Mouse (Mus musculus): ENCODE results near the gene Hrg. TPM values are rescaled to one million over a fixed set of nuclear protein-coding genes. Genes with fewer than 3 reads are reported as not detected.
A peak's percentile ranks its signal among the peaks of the same experiment; 100 is the strongest.

Hrg gene
- polyA plus RNA-seq (2014; fragmentation: Nextera tagmentation; extraction: Ambion mirVana) = 0.32 TPM in 1 of 2 replicates, not detected in the other

DNA sequence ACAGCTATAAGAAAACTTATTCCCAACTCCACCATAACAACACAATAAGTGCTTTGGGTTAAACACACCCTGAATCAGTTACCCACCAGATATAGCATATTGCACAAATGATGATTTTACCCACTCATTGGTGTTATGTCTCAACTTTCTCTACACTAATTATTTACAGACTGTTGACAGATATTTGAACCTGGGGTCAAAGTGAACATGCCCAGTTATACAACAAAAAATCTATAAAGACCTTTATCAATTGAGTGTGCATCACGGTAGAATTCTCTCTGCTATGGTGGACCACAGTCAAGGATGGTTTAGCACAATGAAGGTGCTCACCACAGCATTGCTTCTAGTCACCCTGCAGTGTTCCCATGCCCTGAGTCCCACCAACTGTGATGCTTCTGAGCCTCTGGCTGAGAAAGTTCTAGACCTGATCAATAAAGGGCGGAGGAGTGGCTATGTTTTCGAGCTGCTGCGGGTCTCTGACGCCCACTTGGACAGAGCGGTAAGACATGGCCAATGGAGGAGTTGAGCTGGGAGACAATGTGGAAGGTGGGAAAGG, at the start of gene Hrg:
TSS of gene Hrg (plus strand) at position 233 of the 556 bp plus-strand sequence.
- ATAC-seq (replicated peaks; ENCODE audit: low FRiP score) (no peak), DNase-seq (ENCODE audit: low spot score) (no peak)
- no peaks in the 10 kb centered on the region for H3K9me3 ChIP-seq (ENCODE audit: control insufficient read depth, low read length)
- no peak within 1 kb of the TSS for H3K9ac ChIP-seq (ENCODE audit: low read length)
- H3K4me1 ChIP-seq (replicated peaks; ENCODE audit: control insufficient read depth, insufficient read depth, low read length) = no peaks in the 10 kb centered on the region
- H3K4me2 ChIP-seq (ENCODE audit: low read depth, low read length, severe bottlenecking) = no peak within 1 kb of the TSS
- no peak within 1 kb of the TSS for H3K4me3 ChIP-seq (ENCODE audit: low read depth, low read length)
- WGBS = 94% methylated on average over 6 of the region's 6 CpGs
- no peaks in the 10 kb centered on the region for H3K27me3 ChIP-seq (ENCODE audit: control insufficient read depth, insufficient read depth, low read length)
- no peak within 1 kb of the TSS for H3K27ac ChIP-seq (ENCODE audit: low read depth, low read length)
- H3K36me3 ChIP-seq (ENCODE audit: control insufficient read depth, insufficient read depth, low read length) = no peaks in the 10 kb centered on the region

- ATAC-seq (replicated peaks; ENCODE audit: low FRiP score) = no peak
- no peaks in the 10 kb centered on the region for H3K9me3 ChIP-seq (ENCODE audit: control insufficient read depth, low read length)
- WGBS = 85% methylated on average over 3 of the region's 3 CpGs
- no peak for DNase-seq (ENCODE audit: low spot score)
- no peaks in the 10 kb centered on the region for H3K27me3 ChIP-seq (ENCODE audit: control insufficient read depth, insufficient read depth, low read length)
- no peak overlapping the region for H3K4me3 ChIP-seq (ENCODE audit: low read depth, low read length)
- no peak overlapping the region for H3K4me2 ChIP-seq (ENCODE audit: low read depth, low read length, severe bottlenecking)
- no peak overlapping the region for H3K9ac ChIP-seq (ENCODE audit: low read length)
- H3K36me3 ChIP-seq (ENCODE audit: control insufficient read depth, insufficient read depth, low read length) = no peaks in the 10 kb centered on the region
- no peaks in the 10 kb centered on the region for H3K4me1 ChIP-seq (replicated peaks; ENCODE audit: control insufficient read depth, insufficient read depth, low read length)
- H3K27ac ChIP-seq (ENCODE audit: low read depth, low read length) = no peak overlapping the region
These were observed 49.5 kb upstream of the Hrg start for GRCm38 (mm10) chr16:22901326-22901725.

DNA sequence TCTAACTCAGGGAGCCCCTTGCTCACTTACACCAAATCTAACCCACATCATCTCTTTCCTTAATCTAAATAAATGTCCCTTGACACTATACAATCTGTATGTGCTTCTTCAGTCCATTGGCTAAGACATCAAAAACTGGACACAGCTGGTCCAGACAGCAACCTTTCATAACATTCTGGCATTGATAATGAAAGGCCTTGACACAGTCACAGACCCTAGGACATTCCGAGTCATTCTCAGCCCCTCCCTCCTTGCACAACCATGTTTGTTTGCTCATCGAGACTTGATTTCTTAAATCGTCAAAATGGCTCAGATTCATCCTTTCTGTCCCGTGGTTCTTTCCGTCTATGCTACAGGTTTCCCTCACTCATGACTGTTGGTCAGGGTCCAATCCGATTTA, 41.6 kb upstream of the Hrg start:
- Histone ChIP-seq H3K4me2 (ENCODE audit: low read depth, low read length, severe bottlenecking) (no peak overlapping the region), H3K4me3 (ENCODE audit: low read depth, low read length) (no peak overlapping the region), H3K27ac (ENCODE audit: low read depth, low read length) (no peak overlapping the region), H3K4me1 (replicated peaks; ENCODE audit: control insufficient read depth, insufficient read depth, low read length) (no peaks in the 10 kb centered on the region), H3K27me3 (ENCODE audit: control insufficient read depth, insufficient read depth, low read length) (no peaks in the 10 kb centered on the region), H3K9me3 (ENCODE audit: control insufficient read depth, low read length) (no peaks in the 10 kb centered on the region), H3K9ac (ENCODE audit: low read length) (no peak overlapping the region), H3K36me3 (ENCODE audit: control insufficient read depth, insufficient read depth, low read length) (no peaks in the 10 kb centered on the region)
- DNase-seq (ENCODE audit: low spot score) (no peak), ATAC-seq (replicated peaks; ENCODE audit: low FRiP score) (no peak)
- 89% methylated on average over 6 of the region's 6 CpGs for WGBS

DNA sequence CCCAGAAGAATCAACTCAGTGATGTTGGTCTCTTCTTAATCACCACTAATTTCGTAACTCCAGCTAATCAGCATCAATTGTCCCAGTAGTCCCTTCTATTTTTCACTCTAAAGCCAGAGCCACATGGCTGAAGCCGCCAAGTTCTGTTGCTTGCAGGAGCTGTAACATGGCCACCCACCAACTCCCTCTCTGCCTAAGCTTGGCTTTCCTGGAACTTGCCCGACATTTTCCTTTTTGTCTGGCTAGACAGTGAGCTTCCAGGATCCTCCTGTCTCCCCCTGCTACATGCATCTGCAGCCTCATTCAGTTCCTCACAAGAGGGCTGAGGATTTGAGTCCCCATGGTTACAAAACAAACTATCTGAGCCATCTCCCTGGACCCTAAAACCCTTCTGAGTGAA, 38.9 kb upstream of the Hrg start:
- Histone ChIP-seq H3K4me3 (ENCODE audit: low read depth, low read length) (no peak overlapping the region), H3K27ac (ENCODE audit: low read depth, low read length) (no peak overlapping the region), H3K36me3 (ENCODE audit: control insufficient read depth, insufficient read depth, low read length) (no peaks in the 10 kb centered on the region), H3K9ac (ENCODE audit: low read length) (no peak overlapping the region), H3K4me1 (replicated peaks; ENCODE audit: control insufficient read depth, insufficient read depth, low read length) (no peaks in the 10 kb centered on the region), H3K4me2 (ENCODE audit: low read depth, low read length, severe bottlenecking) (no peak overlapping the region), H3K9me3 (ENCODE audit: control insufficient read depth, low read length) (no peaks in the 10 kb centered on the region), H3K27me3 (ENCODE audit: control insufficient read depth, insufficient read depth, low read length) (no peaks in the 10 kb centered on the region)
- 84% methylated on average over 3 of the region's 3 CpGs for WGBS
- DNase-seq (ENCODE audit: low spot score) = peak; percentile 9
- ATAC-seq (replicated peaks; ENCODE audit: low FRiP score) = no peak

GRCm38 (mm10) chr16:22912886-22913285, 38.0 kb upstream of the Hrg start:
- Histone ChIP-seq H3K9me3 (ENCODE audit: control insufficient read depth, low read length) (no peaks in the 10 kb centered on the region), H3K27me3 (ENCODE audit: control insufficient read depth, insufficient read depth, low read length) (no peaks in the 10 kb centered on the region), H3K27ac (ENCODE audit: low read depth, low read length) (no peak overlapping the region), H3K4me3 (ENCODE audit: low read depth, low read length) (no peak overlapping the region), H3K4me1 (replicated peaks; ENCODE audit: control insufficient read depth, insufficient read depth, low read length) (no peaks in the 10 kb centered on the region), H3K4me2 (ENCODE audit: low read depth, low read length, severe bottlenecking) (no peak overlapping the region), H3K36me3 (ENCODE audit: control insufficient read depth, insufficient read depth, low read length) (no peaks in the 10 kb centered on the region), H3K9ac (ENCODE audit: low read length) (no peak overlapping the region)
- 86% methylated on average over 6 of the region's 6 CpGs for WGBS
- no peak for ATAC-seq (replicated peaks; ENCODE audit: low FRiP score)
- peak; percentile 41 for DNase-seq (ENCODE audit: low spot score)

GRCm38 (mm10) chr16:22914276-22914675, 36.6 kb upstream of the Hrg start:
- H3K9ac ChIP-seq (ENCODE audit: low read length) = no peak overlapping the region
- H3K36me3 ChIP-seq (ENCODE audit: control insufficient read depth, insufficient read depth, low read length) = no peaks in the 10 kb centered on the region
- ATAC-seq (replicated peaks; ENCODE audit: low FRiP score) (no peak), DNase-seq (ENCODE audit: low spot score) (peak; percentile 8)
- H3K27me3 ChIP-seq (ENCODE audit: control insufficient read depth, insufficient read depth, low read length) = no peaks in the 10 kb centered on the region
- H3K4me2 ChIP-seq (ENCODE audit: low read depth, low read length, severe bottlenecking) = no peak overlapping the region
- no peaks in the 10 kb centered on the region for H3K4me1 ChIP-seq (replicated peaks; ENCODE audit: control insufficient read depth, insufficient read depth, low read length)
- no peak overlapping the region for H3K27ac ChIP-seq (ENCODE audit: low read depth, low read length)
- H3K9me3 ChIP-seq (ENCODE audit: control insufficient read depth, low read length) = no peaks in the 10 kb centered on the region
- H3K4me3 ChIP-seq (ENCODE audit: low read depth, low read length) = no peak overlapping the region

- WGBS = 85% methylated on average over 5 of the region's 5 CpGs
- H3K27ac ChIP-seq (ENCODE audit: low read depth, low read length) = no peak within 1 kb of the TSS
- ATAC-seq (replicated peaks; ENCODE audit: low FRiP score) = no peak
These were observed 32.8 kb upstream of the Hrg start, which contains the start of gene Fetub for GRCm38 (mm10) chr16:22918034-22918433. Fetub (plus strand) TSS chr16:22918334.

DNA sequence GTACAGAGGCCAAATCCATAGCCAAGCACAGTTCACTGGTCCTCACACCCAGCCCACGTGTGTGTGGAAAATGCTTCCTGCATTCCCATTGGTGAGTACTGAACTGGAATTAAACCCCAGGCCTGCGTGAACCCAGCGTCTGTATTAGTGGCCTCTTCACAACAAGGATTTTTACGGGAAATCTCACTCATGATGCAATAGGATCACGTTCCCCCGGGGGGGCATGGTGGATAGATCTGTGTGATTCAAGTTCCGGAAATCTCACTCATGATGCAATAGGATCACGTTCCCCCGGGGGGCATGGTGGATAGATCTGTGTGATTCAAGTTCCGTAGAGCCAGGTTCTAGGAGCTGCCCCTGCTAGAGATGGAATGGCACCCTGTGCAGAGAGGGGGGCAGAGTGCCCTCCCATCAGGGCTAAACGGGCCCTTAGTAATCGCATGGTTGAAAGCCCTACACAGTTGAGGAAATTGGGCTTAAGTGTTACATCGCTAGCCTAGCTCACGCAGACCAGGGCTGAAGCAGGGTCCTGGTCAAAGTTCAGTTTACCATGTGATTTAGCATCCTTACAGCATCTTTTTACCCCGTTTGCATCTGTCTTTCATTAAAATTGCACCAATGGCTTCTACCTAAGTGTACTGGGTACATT, 32.1 kb upstream of the Hrg start:
- Histone ChIP-seq H3K9ac (ENCODE audit: low read length) (no peak overlapping the region), H3K4me2 (ENCODE audit: low read depth, low read length, severe bottlenecking) (no peak overlapping the region), H3K9me3 (ENCODE audit: control insufficient read depth, low read length) (no peaks in the 10 kb centered on the region), H3K4me1 (replicated peaks; ENCODE audit: control insufficient read depth, insufficient read depth, low read length) (no peaks in the 10 kb centered on the region), H3K36me3 (ENCODE audit: control insufficient read depth, insufficient read depth, low read length) (no peaks in the 10 kb centered on the region), H3K27me3 (ENCODE audit: control insufficient read depth, insufficient read depth, low read length) (no peaks in the 10 kb centered on the region), H3K4me3 (ENCODE audit: low read depth, low read length) (no peak overlapping the region), H3K27ac (ENCODE audit: low read depth, low read length) (no peak overlapping the region)
- no peak for DNase-seq (ENCODE audit: low spot score)
- WGBS = 68% methylated on average over 15 of the region's 15 CpGs
- 0 out of 2 replicates have a peak, but pooled peaks have one; percentile 24 for ATAC-seq (replicated peaks; ENCODE audit: low FRiP score)

More at GRCm38 (mm10) chr16:22918034-22918433, 32.8 kb upstream of the Hrg start, which contains the start of gene Fetub:
- no peak within 1 kb of the TSS for H3K4me2 ChIP-seq (ENCODE audit: low read depth, low read length, severe bottlenecking)
- no peak for DNase-seq (ENCODE audit: low spot score)
- H3K9ac ChIP-seq (ENCODE audit: low read length) = no peak within 1 kb of the TSS
- H3K9me3 ChIP-seq (ENCODE audit: control insufficient read depth, low read length) = no peaks in the 10 kb centered on the region
- no peaks in the 10 kb centered on the region for H3K36me3 ChIP-seq (ENCODE audit: control insufficient read depth, insufficient read depth, low read length)
- no peaks in the 10 kb centered on the region for H3K27me3 ChIP-seq (ENCODE audit: control insufficient read depth, insufficient read depth, low read length)
- H3K4me3 ChIP-seq (ENCODE audit: low read depth, low read length) = no peak within 1 kb of the TSS
- H3K4me1 ChIP-seq (replicated peaks; ENCODE audit: control insufficient read depth, insufficient read depth, low read length) = no peaks in the 10 kb centered on the region
